Mouse (Mus musculus): ENCODE results near the gene Isyna1.
"Not testable (repeated sequence)": the region's sequence is repeated elsewhere in the genome, so short reads cannot be mapped to it uniquely, and the experiment has no call there.

The Isyna1 gene

GRCm38 (mm10) chr8:70562802-70563201, 31.4 kb upstream of the Isyna1 start:
- DNase-seq (ENCODE audit: low read depth, low spot score): no peak
- H3K27me3 ChIP-seq (ENCODE audit: control insufficient read depth, insufficient read depth, low read length, poor library complexity, severe bottlenecking): no peaks in the 10 kb centered on the region
- H3K36me3 ChIP-seq (ENCODE audit: control insufficient read depth, insufficient read depth, low read length, poor library complexity, severe bottlenecking): no peaks in the 10 kb centered on the region

- Histone ChIP-seq H3K27me3 (ENCODE audit: control insufficient read depth, insufficient read depth, low read length, poor library complexity, severe bottlenecking) (no peaks in the 10 kb centered on the region), H3K36me3 (ENCODE audit: control insufficient read depth, insufficient read depth, low read length, poor library complexity, severe bottlenecking) (no peaks in the 10 kb centered on the region)
- DNase-seq (ENCODE audit: low read depth, low spot score): no peak
Measured at GRCm38 (mm10) chr8:70563763-70564387, 30.3 kb upstream of the Isyna1 start.

GRCm38 (mm10) chr8:70564696-70565235, 29.4 kb upstream of the Isyna1 start:
- Histone ChIP-seq H3K27me3 (ENCODE audit: control insufficient read depth, insufficient read depth, low read length, poor library complexity, severe bottlenecking) (no peaks in the 10 kb centered on the region), H3K36me3 (ENCODE audit: control insufficient read depth, insufficient read depth, low read length, poor library complexity, severe bottlenecking) (no peaks in the 10 kb centered on the region)
- no peak for DNase-seq (ENCODE audit: low read depth, low spot score)

- peak; percentile 33 for DNase-seq (ENCODE audit: low read depth, low spot score)
- Histone ChIP-seq H3K36me3 (ENCODE audit: control insufficient read depth, insufficient read depth, low read length, poor library complexity, severe bottlenecking) (no peaks in the 10 kb centered on the region), H3K27me3 (ENCODE audit: control insufficient read depth, insufficient read depth, low read length, poor library complexity, severe bottlenecking) (no peaks in the 10 kb centered on the region)
Measured at GRCm38 (mm10) chr8:70565561-70565960, 28.6 kb upstream of the Isyna1 start.

GRCm38 (mm10) chr8:70570360-70570759, 23.8 kb upstream of the Isyna1 start:
- Histone ChIP-seq H3K27me3 (ENCODE audit: control insufficient read depth, insufficient read depth, low read length, poor library complexity, severe bottlenecking) (no peaks in the 10 kb centered on the region), H3K36me3 (ENCODE audit: control insufficient read depth, insufficient read depth, low read length, poor library complexity, severe bottlenecking) (no peaks in the 10 kb centered on the region)
- no peak for DNase-seq (ENCODE audit: low read depth, low spot score)

GRCm38 (mm10) chr8:70570990-70571389, 23.2 kb upstream of the Isyna1 start:
- Histone ChIP-seq H3K27me3 (ENCODE audit: control insufficient read depth, insufficient read depth, low read length, poor library complexity, severe bottlenecking) (no peaks in the 10 kb centered on the region), H3K36me3 (ENCODE audit: control insufficient read depth, insufficient read depth, low read length, poor library complexity, severe bottlenecking) (no peaks in the 10 kb centered on the region)
- no peak for DNase-seq (ENCODE audit: low read depth, low spot score)

- DNase-seq (ENCODE audit: low read depth, low spot score): no peak
- Histone ChIP-seq H3K27me3 (ENCODE audit: control insufficient read depth, insufficient read depth, low read length, poor library complexity, severe bottlenecking) (no peaks in the 10 kb centered on the region), H3K36me3 (ENCODE audit: control insufficient read depth, insufficient read depth, low read length, poor library complexity, severe bottlenecking) (peaks cover 1% of the 10 kb centered on the region; the same call in 1 of the 2 replicates)
Measured at GRCm38 (mm10) chr8:70574302-70574701, 19.9 kb upstream of the Isyna1 start.

- no peak for DNase-seq (ENCODE audit: low read depth, low spot score)
- H3K27me3 ChIP-seq (ENCODE audit: control insufficient read depth, insufficient read depth, low read length, poor library complexity, severe bottlenecking): no peaks in the 10 kb centered on the region
- H3K36me3 ChIP-seq (ENCODE audit: control insufficient read depth, insufficient read depth, low read length, poor library complexity, severe bottlenecking): peaks cover 1% of the 10 kb centered on the region; the same call in 1 of the 2 replicates
Measured at GRCm38 (mm10) chr8:70574915-70575314, 19.3 kb upstream of the Isyna1 start.

- Histone ChIP-seq H3K36me3 (ENCODE audit: control insufficient read depth, insufficient read depth, low read length, poor library complexity, severe bottlenecking) (peaks cover 3% of the 10 kb centered on the region; the same call in 1 of the 2 replicates), H3K27me3 (ENCODE audit: control insufficient read depth, insufficient read depth, low read length, poor library complexity, severe bottlenecking) (no peaks in the 10 kb centered on the region)
- no peak for DNase-seq (ENCODE audit: low read depth, low spot score)
Measured at GRCm38 (mm10) chr8:70577207-70577606, 17.0 kb upstream of the Isyna1 start.

GRCm38 (mm10) chr8:70583476-70584387, 10.4 kb upstream of the Isyna1 start:
- peaks cover 8% of the 10 kb centered on the region for H3K36me3 ChIP-seq (ENCODE audit: control insufficient read depth, insufficient read depth, low read length, poor library complexity, severe bottlenecking)
- no peak for DNase-seq (ENCODE audit: low read depth, low spot score)
- no peaks in the 10 kb centered on the region for H3K27me3 ChIP-seq (ENCODE audit: control insufficient read depth, insufficient read depth, low read length, poor library complexity, severe bottlenecking)

- peaks cover 8% of the 10 kb centered on the region for H3K36me3 ChIP-seq (ENCODE audit: control insufficient read depth, insufficient read depth, low read length, poor library complexity, severe bottlenecking)
- no peaks in the 10 kb centered on the region for H3K27me3 ChIP-seq (ENCODE audit: control insufficient read depth, insufficient read depth, low read length, poor library complexity, severe bottlenecking)
- DNase-seq (ENCODE audit: low read depth, low spot score): no peak
Measured at GRCm38 (mm10) chr8:70584606-70585257, 9.4 kb upstream of the Isyna1 start.

GRCm38 (mm10) chr8:70585258-70585652, 8.9 kb upstream of the Isyna1 start:
- Histone ChIP-seq H3K27me3 (ENCODE audit: control insufficient read depth, insufficient read depth, low read length, poor library complexity, severe bottlenecking) (no peaks in the 10 kb centered on the region), H3K36me3 (ENCODE audit: control insufficient read depth, insufficient read depth, low read length, poor library complexity, severe bottlenecking) (peaks cover 8% of the 10 kb centered on the region)
- DNase-seq (ENCODE audit: low read depth, low spot score): peak; percentile 72

- H3K36me3 ChIP-seq (ENCODE audit: control insufficient read depth, insufficient read depth, low read length, poor library complexity, severe bottlenecking); DNase-seq (ENCODE audit: low read depth, low spot score); H3K27me3 ChIP-seq (ENCODE audit: control insufficient read depth, insufficient read depth, low read length, poor library complexity, severe bottlenecking): not testable (repeated sequence)
Measured at GRCm38 (mm10) chr8:70587955-70588354, 6.2 kb upstream of the Isyna1 start.

GRCm38 (mm10) chr8:70591569-70591968, 2.6 kb upstream of the Isyna1 start:
- DNase-seq (ENCODE audit: low read depth, low spot score): no peak
- H3K27me3 ChIP-seq (ENCODE audit: control insufficient read depth, insufficient read depth, low read length, poor library complexity, severe bottlenecking): no peaks in the 10 kb centered on the region
- H3K36me3 ChIP-seq (ENCODE audit: control insufficient read depth, insufficient read depth, low read length, poor library complexity, severe bottlenecking): no peaks in the 10 kb centered on the region

- no peak for DNase-seq (ENCODE audit: low read depth, low spot score)
- no peaks in the 10 kb centered on the region for H3K36me3 ChIP-seq (ENCODE audit: control insufficient read depth, insufficient read depth, low read length, poor library complexity, severe bottlenecking)
- no peaks in the 10 kb centered on the region for H3K27me3 ChIP-seq (ENCODE audit: control insufficient read depth, insufficient read depth, low read length, poor library complexity, severe bottlenecking)
Measured at GRCm38 (mm10) chr8:70593173-70593572, 1.0 kb upstream of the Isyna1 start.

Measured in splenic B cell, adult 2 months (primary cell).